Mouse (Mus musculus) cortical plate, adult 2 months (tissue): ENCODE measurements around the gene Olr1. TPM values are rescaled to one million over a fixed set of nuclear protein-coding genes. Genes with fewer than 3 reads are reported as not detected.

Experiments
- H3K27ac ChIP-seq: fragments of 200-500 bp; 2 replicates; pipeline ENCODE4 v1.5.1; 2012; ENCODE audit warnings: low read length, control low read depth, inconsistent platforms; ENCODE audit not compliant: insufficient read depth
- H3K4me1 ChIP-seq: fragments of 200-500 bp; 2 replicates; pipeline ENCODE4 v1.6.1; 2011; ENCODE audit warnings: low read length; ENCODE audit not compliant: control insufficient read depth, insufficient read depth
- H3K4me3 ChIP-seq: fragments of 200-500 bp; 2 replicates; pipeline ENCODE4 v1.5.1; 2011; ENCODE audit warnings: mild to moderate bottlenecking, low read length, control low read depth; ENCODE audit not compliant: insufficient read depth
- CTCF ChIP-seq: fragments of 200-500 bp; IDR thresholded peaks from 2 replicates; pipeline ENCODE4 v1.5.1; 2011; ENCODE audit warnings: mild to moderate bottlenecking, control low read depth, low read length; ENCODE audit not compliant: insufficient read depth; ENCODE audit errors: extremely low read depth
- POLR2A ChIP-seq: fragments of 200-500 bp; IDR thresholded peaks from 2 replicates; pipeline ENCODE4 v1.6.1; 2011; ENCODE audit warnings: mild to moderate bottlenecking, low read length, control low read depth; ENCODE audit not compliant: insufficient read depth; ENCODE audit errors: extremely low read depth
- polyA plus RNA-seq: library from polyadenylated mRNA; depleted of rRNA; stranded (reverse); fragments of >200 nt; gene quantifications from 2 replicates; pipeline ENCODE4 v1.2.3, GENCODE M21; 2012; rRNA removed

Olr1 gene
- polyA plus RNA-seq: not detected in 2 replicates

DNA sequence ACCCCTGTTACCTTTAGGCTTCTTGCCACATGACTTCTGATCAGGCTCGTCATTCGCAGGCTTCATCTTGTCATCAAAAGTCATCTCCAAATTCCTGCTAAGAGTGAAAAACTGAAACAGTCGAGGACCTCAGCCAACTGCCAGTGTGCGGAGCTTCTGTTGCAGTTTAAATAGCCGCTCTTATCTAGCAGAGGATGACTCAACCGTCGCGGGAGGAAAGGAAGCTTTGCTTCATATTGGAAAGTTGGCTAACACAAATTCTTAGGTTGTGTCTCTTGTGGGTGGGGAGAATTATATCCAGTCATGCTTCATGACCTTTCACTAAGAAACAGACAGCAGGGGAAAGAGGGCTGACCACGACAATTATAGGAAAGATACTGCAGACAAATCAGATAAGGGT is at the start of gene Olr1:
Olr1 (minus strand) TSS at position 142 of the 400 bp plus-strand sequence.
- Histone ChIP-seq H3K4me3 (no peak within 1 kb of the TSS), H3K27ac (no peak within 1 kb of the TSS), H3K4me1 (no peaks in the 10 kb centered on the region)
- TF ChIP-seq POLR2A (no peak), CTCF (no peak)

GRCm38 (mm10) chr6:129548009-129548408 is 41.0 kb upstream of the Olr1 start:
- Histone ChIP-seq H3K4me3 (no peak overlapping the region), H3K4me1 (no peaks in the 10 kb centered on the region; the same call in 1 of the 2 replicates), H3K27ac (no peak overlapping the region)
- TF ChIP-seq POLR2A (no peak), CTCF (no peak)

DNA sequence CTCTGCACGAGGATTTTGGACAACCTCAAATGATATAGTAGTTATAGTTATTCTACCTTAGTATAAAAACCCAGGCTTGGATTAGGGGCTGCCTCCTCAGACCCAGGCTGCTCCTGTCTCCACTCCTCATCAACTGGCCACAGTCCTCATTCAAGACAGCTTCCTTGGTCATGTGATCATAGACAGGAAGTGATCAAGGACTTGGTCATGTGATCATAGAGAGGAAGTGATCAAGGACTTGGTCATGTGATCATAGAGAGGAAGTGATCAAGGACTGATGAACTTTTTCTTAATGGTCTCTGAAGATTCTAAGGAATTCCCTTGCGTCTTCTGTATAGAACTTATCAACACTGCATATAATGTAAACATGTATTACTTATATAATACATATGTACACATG is 40.3 kb upstream of the Olr1 start:
- no peak for TF ChIP-seq CTCF
- no peak for TF ChIP-seq POLR2A
- no peaks in the 10 kb centered on the region; the same call in 1 of the 2 replicates for H3K4me1 ChIP-seq
- H3K4me3 ChIP-seq: no peak overlapping the region
- no peak overlapping the region for H3K27ac ChIP-seq

DNA sequence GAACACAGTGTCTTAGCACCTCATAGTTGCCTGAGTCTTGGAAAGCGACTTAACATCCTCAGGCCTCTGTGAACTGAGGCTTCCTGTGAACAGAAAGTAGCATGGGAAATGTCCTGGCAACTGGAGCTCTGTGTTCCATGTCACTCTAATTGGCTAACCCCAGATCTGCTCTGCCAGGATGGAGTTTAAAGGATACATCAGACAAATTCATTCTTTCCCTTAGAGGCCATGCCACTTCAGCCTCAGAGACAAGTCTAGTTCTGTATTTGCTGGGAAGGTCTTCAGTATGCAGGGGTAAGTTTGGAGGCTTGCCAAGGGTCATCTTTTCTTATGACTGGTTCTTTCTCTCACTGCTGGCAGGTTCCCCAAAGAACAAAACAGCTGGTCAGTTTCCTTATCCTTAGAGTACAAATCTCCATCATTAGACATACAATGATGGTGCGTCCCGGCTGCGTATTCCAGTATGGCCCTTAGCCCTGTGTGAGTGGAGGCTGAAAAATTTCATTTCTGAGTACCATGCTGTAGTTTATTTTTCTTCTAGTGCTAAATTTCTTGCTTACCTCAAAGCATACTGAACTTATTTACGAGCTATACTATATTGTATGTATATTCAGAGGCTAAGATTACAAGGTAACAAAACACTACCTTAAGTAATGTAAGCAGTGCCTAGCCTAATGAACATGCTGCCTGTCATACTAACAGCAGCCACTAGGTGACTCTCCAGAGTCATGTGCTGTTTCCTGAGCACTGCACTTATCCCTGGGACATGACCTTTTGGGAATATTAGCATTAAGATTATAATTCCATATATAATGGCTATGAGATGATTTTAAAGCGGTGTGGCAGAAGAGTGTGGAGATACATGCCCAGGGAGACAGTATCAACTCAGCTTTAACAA is 37.0 kb upstream of the Olr1 start:
- Histone ChIP-seq H3K4me3 (no peak overlapping the region), H3K27ac (no peak overlapping the region), H3K4me1 (no peaks in the 10 kb centered on the region; the same call in 1 of the 2 replicates)
- peak; percentile 6; the same call in 1 of the 2 replicates for TF ChIP-seq POLR2A
- peak; percentile 90 for TF ChIP-seq CTCF

GRCm38 (mm10) chr6:129542540-129542939 is 35.6 kb upstream of the Olr1 start:
- Histone ChIP-seq H3K4me1 (no peaks in the 10 kb centered on the region; the same call in 1 of the 2 replicates), H3K27ac (no peak overlapping the region), H3K4me3 (no peak overlapping the region)
- TF ChIP-seq POLR2A: no peak
- TF ChIP-seq CTCF: no peak

DNA sequence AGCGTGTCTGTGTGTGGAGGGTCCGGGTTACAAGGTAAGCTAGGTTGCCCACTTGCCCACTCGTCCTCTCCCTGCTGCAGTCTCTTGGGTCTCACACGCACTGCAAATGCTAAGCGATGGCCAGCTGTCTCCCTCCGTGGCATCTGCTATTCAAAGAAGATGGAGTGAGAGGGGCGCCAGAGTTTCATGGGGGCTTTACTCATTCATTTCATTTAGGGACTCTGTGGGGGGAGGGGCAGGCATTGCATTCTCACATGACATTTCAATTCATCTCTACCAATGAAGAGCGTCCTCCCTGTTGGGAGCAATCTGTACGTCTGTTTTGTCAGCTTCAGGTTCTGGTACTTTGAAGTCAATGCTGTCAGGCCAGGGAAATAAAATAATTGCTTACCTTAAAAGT is 35.0 kb upstream of the Olr1 start:
- Histone ChIP-seq H3K27ac (no peak overlapping the region), H3K4me1 (peaks cover under 1% of the 10 kb centered on the region; the same call in 1 of the 2 replicates), H3K4me3 (no peak overlapping the region)
- TF ChIP-seq CTCF (no peak), POLR2A (no peak)

- TF ChIP-seq CTCF (no peak), POLR2A (no peak)
- H3K27ac ChIP-seq: no peak overlapping the region
- peaks cover 5% of the 10 kb centered on the region; the same call in 1 of the 2 replicates for H3K4me1 ChIP-seq
- H3K4me3 ChIP-seq: no peak overlapping the region
Measured at GRCm38 (mm10) chr6:129538555-129538954, 31.6 kb upstream of the Olr1 start.

GRCm38 (mm10) chr6:129535723-129536122 is 28.8 kb upstream of the Olr1 start:
- TF ChIP-seq CTCF (no peak), POLR2A (no peak)
- no peak overlapping the region for H3K27ac ChIP-seq
- peak overlapping the region; percentile 86 for H3K4me3 ChIP-seq

GRCm38 (mm10) chr6:129534627-129535190 is 27.7 kb upstream of the Olr1 start:
- Histone ChIP-seq H3K27ac (0 out of 2 replicates have a peak overlapping the region, but pooled peaks have one; percentile 50), H3K4me3 (peak overlapping the region; percentile 86), H3K4me1 (peaks cover 8% of the 10 kb centered on the region; the same call in 1 of the 2 replicates)
- TF ChIP-seq POLR2A (no peak), CTCF (no peak)

More at GRCm38 (mm10) chr6:129535723-129536122, 28.8 kb upstream of the Olr1 start:
- peaks cover 8% of the 10 kb centered on the region; the same call in 1 of the 2 replicates for H3K4me1 ChIP-seq
